Mouse (Mus musculus): ENCODE results near the gene 1810013L24Rik.

Gene 1810013L24Rik

GRCm38 (mm10) chr16:8831241-8831640 is 1.3 kb downstream of the 1810013L24Rik start:
- ATAC-seq (ENCODE audit: insufficient number of reproducible peaks, low FRiP score, low TSS enrichment): no peak

- ATAC-seq (ENCODE audit: insufficient number of reproducible peaks, low FRiP score, low TSS enrichment): no peak
These were observed 7.0 kb downstream of the 1810013L24Rik start for GRCm38 (mm10) chr16:8836876-8837275.

- ATAC-seq (ENCODE audit: insufficient number of reproducible peaks, low FRiP score, low TSS enrichment): no peak
These were observed 7.7 kb downstream of the 1810013L24Rik start for GRCm38 (mm10) chr16:8837595-8837994.

- no peak for ATAC-seq (ENCODE audit: insufficient number of reproducible peaks, low FRiP score, low TSS enrichment)
These were observed 9.0 kb downstream of the 1810013L24Rik start for GRCm38 (mm10) chr16:8838921-8839320.

- no peak for ATAC-seq (ENCODE audit: insufficient number of reproducible peaks, low FRiP score, low TSS enrichment)
These were observed 10.7 kb downstream of the 1810013L24Rik start for GRCm38 (mm10) chr16:8840557-8840956.

- no peak for ATAC-seq (ENCODE audit: insufficient number of reproducible peaks, low FRiP score, low TSS enrichment)
These were observed 13.1 kb downstream of the 1810013L24Rik start for GRCm38 (mm10) chr16:8842962-8843361.

GRCm38 (mm10) chr16:8843580-8844175 is 13.8 kb downstream of the 1810013L24Rik start:
- no peak for ATAC-seq (ENCODE audit: insufficient number of reproducible peaks, low FRiP score, low TSS enrichment)

- no peak for ATAC-seq (ENCODE audit: insufficient number of reproducible peaks, low FRiP score, low TSS enrichment)
These were observed 16.1 kb downstream of the 1810013L24Rik start for GRCm38 (mm10) chr16:8845986-8846385.

GRCm38 (mm10) chr16:8848309-8849068 is 18.6 kb downstream of the 1810013L24Rik start:
- ATAC-seq (ENCODE audit: insufficient number of reproducible peaks, low FRiP score, low TSS enrichment): no peak

GRCm38 (mm10) chr16:8849929-8850328 is 20.0 kb downstream of the 1810013L24Rik start:
- ATAC-seq (ENCODE audit: insufficient number of reproducible peaks, low FRiP score, low TSS enrichment): no peak

GRCm38 (mm10) chr16:8855143-8855542 is 25.2 kb downstream of the 1810013L24Rik start:
- no peak for ATAC-seq (ENCODE audit: insufficient number of reproducible peaks, low FRiP score, low TSS enrichment)

- no peak for ATAC-seq (ENCODE audit: insufficient number of reproducible peaks, low FRiP score, low TSS enrichment)
These were observed 26.9 kb downstream of the 1810013L24Rik start for GRCm38 (mm10) chr16:8856820-8857219.

GRCm38 (mm10) chr16:8862336-8862987 is 32.6 kb downstream of the 1810013L24Rik start:
- ATAC-seq (ENCODE audit: insufficient number of reproducible peaks, low FRiP score, low TSS enrichment): peak; percentile 83

GRCm38 (mm10) chr16:8864223-8864631 is 34.3 kb downstream of the 1810013L24Rik start:
- ATAC-seq (ENCODE audit: insufficient number of reproducible peaks, low FRiP score, low TSS enrichment): no peak

- ATAC-seq (ENCODE audit: insufficient number of reproducible peaks, low FRiP score, low TSS enrichment): no peak
These were observed 37.6 kb downstream of the 1810013L24Rik start for GRCm38 (mm10) chr16:8867406-8867955.

GRCm38 (mm10) chr16:8868506-8868905 is 38.6 kb downstream of the 1810013L24Rik start:
- ATAC-seq (ENCODE audit: insufficient number of reproducible peaks, low FRiP score, low TSS enrichment): no peak

GRCm38 (mm10) chr16:8869715-8870114 is 39.8 kb downstream of the 1810013L24Rik start:
- ATAC-seq (ENCODE audit: insufficient number of reproducible peaks, low FRiP score, low TSS enrichment): peak; percentile 60; the same call in 1 of the 2 replicates

- no peak for ATAC-seq (ENCODE audit: insufficient number of reproducible peaks, low FRiP score, low TSS enrichment)
These were observed 41.5 kb downstream of the 1810013L24Rik start for GRCm38 (mm10) chr16:8871376-8871775.

GRCm38 (mm10) chr16:8872019-8872418 is 42.1 kb downstream of the 1810013L24Rik start:
- ATAC-seq (ENCODE audit: insufficient number of reproducible peaks, low FRiP score, low TSS enrichment): no peak

GRCm38 (mm10) chr16:8872486-8872885 is 42.6 kb downstream of the 1810013L24Rik start:
- no peak for ATAC-seq (ENCODE audit: insufficient number of reproducible peaks, low FRiP score, low TSS enrichment)

GRCm38 (mm10) chr16:8880076-8880475 is 50.2 kb downstream of the 1810013L24Rik start:
- ATAC-seq (ENCODE audit: insufficient number of reproducible peaks, low FRiP score, low TSS enrichment): no peak

Data from cerebellum, adult (tissue).